In genomic region chr1:34678734-34679068, GRCm38 (mm10) we compare ENCODE assay signal across 8 mouse cellular contexts.
DNase-seq lines count a peak whose midpoint lies in the region; ATAC-seq lines count a peak whose summit lies in the region.

No protein-coding gene starts in this region.

- H3K4me1 ChIP-seq in limb, embryonic 15.5 days = peaks cover 22% of the 10 kb centered on the region

- no peaks in the 10 kb centered on the region for H3K9me3 ChIP-seq in limb, embryonic 15.5 days

- 1% methylated on average over 9 of the region's 9 CpGs for WGBS in limb, embryonic 15.5 days

- H3K4me3 ChIP-seq in limb, embryonic 15.5 days = peak overlapping the region; percentile 47

- H3K9ac ChIP-seq in limb, embryonic 15.5 days = no peak overlapping the region

- H3K4me2 ChIP-seq in limb, embryonic 15.5 days = peak overlapping the region; percentile 95

- no peaks in the 10 kb centered on the region for H3K36me3 ChIP-seq in limb, embryonic 15.5 days

- DNase-seq in embryo, embryonic 10 days (ENCODE audit: low spot score) = peak; percentile 28
- no peak for DNase-seq in embryo, embryonic 9.5 days (ENCODE audit: extremely low spot score)
- peak; percentile 29 for DNase-seq in urinary bladder, postnatal 14 days (ENCODE audit: low spot score)
- DNase-seq in urinary bladder, adult 18-20 months (ENCODE audit: low spot score in 2 of 2) = no peak
- DNase-seq in gastrocnemius, adult 18-20 months (ENCODE audit: low spot score) = no peak
- no peak for DNase-seq in layer of hippocampus, adult 8-10 months (ENCODE audit: low spot score in 2 of 2)

- ATAC-seq in limb, embryonic 15.5 days (ENCODE audit: insufficient number of reproducible peaks, low FRiP score, low TSS enrichment, low read depth) = no peak
- ATAC-seq in CD4-positive, CD25-positive, alpha-beta regulatory T cell, adult 4 months = no peak

- peaks cover 57% of the 10 kb centered on the region for H3K27me3 ChIP-seq in limb, embryonic 15.5 days

- H3K27ac ChIP-seq in limb, embryonic 15.5 days = no peak overlapping the region

Comparison
In these comparisons a context has a peak if more than half of its experiments do, and no peak if none do; other contexts are left out.
1. DNase-seq: peak in embryo, embryonic 10 days (single experiment) and urinary bladder, postnatal 14 days (single experiment); none in embryo, embryonic 9.5 days (single experiment), urinary bladder, adult 18-20 months (0 of 2), gastrocnemius, adult 18-20 months (single experiment) and layer of hippocampus, adult 8-10 months (0 of 2).